ENCODE assay signal across 30 mouse cellular contexts in genomic region chrX:99280991-99281390, GRCm38 (mm10).
A peak's percentile ranks its signal among the peaks of the same experiment; 100 is the strongest.
DNase-seq lines count a peak whose midpoint lies in the region; ATAC-seq and TF ChIP-seq lines count a peak whose summit lies in the region.
"Had no signal": no experiment of that assay in that cellular context is flagged by ENCODE, and none has a peak within 500 bp of the region (broad histone marks: within the 10 kb centered on the region; RNA-seq: fewer than 3 reads in every experiment).

No protein-coding gene starts in this region.

- ATAC-seq in forebrain, embryonic 14.5 days: no peak
- peak; percentile 53 for ATAC-seq in kidney, embryonic 14.5 days (ENCODE audit: low FRiP score, low TSS enrichment)
- ATAC-seq in kidney, postnatal 0 days (replicated peaks; ENCODE audit: low FRiP score, low read depth): peak; percentile 25; the same call in 1 of the 2 replicates
- ATAC-seq: forebrain, embryonic 13.5 days; forebrain, postnatal 0 days; hindbrain, embryonic 16.5 days; Patski had no signal

- no peak overlapping the region for H3K9ac ChIP-seq in forebrain, embryonic 14.5 days (ENCODE audit: low read length)
- no peak overlapping the region for H3K9ac ChIP-seq in kidney, embryonic 14.5 days (ENCODE audit: low read depth, low read length)
- no peak overlapping the region for H3K9ac ChIP-seq in kidney, postnatal 0 days (ENCODE audit: low read depth, low read length)
- H3K9ac ChIP-seq: embryonic facial prominence, embryonic 13.5 days; forebrain, embryonic 13.5 days; forebrain, postnatal 0 days; heart, embryonic 12.5 days; heart, embryonic 15.5 days; hindbrain, embryonic 12.5 days had no signal

- H3K27me3 ChIP-seq in forebrain, embryonic 10.5 days (ENCODE audit: poor library complexity, severe bottlenecking): peaks cover 100% of the 10 kb centered on the region
- H3K27me3 ChIP-seq in forebrain, embryonic 14.5 days (replicated peaks; ENCODE audit: control insufficient read depth, insufficient read depth, low read length): peaks cover 2% of the 10 kb centered on the region; the same call in 1 of the 2 replicates
- H3K27me3 ChIP-seq in kidney, embryonic 14.5 days (ENCODE audit: control insufficient read depth, insufficient read depth, low read length): no peaks in the 10 kb centered on the region
- H3K27me3 ChIP-seq in kidney, postnatal 0 days (ENCODE audit: insufficient read depth, low read length): no peaks in the 10 kb centered on the region
- H3K27me3 ChIP-seq: CH12.LX, Patski had no signal

- DNase-seq in forebrain, embryonic 10.5 days (ENCODE audit: extremely low spot score, low spot score): no peak
- DNase-seq in forebrain, embryonic 14.5 days (ENCODE audit: low spot score): no peak
- no peak for DNase-seq in kidney, adult 11 months
- peak; percentile 52 for DNase-seq in kidney, postnatal 0 days (ENCODE audit: low spot score)
- no peak for DNase-seq in kidney, postnatal 10 days
- no peak for DNase-seq in thymus, postnatal 10 days (ENCODE audit: low spot score in 2 of 2)
- DNase-seq: adrenal gland, postnatal 10 days; adrenal gland, postnatal 36 days; B cell, adult 2 months; cerebellum, adult 18-20 months; cerebellum, adult 9-10 months; cerebellum, postnatal 14 days; forebrain, postnatal 0 days; gastrocnemius, adult 2 months; gastrocnemius, postnatal 14 days; heart, adult 11 months; heart, postnatal 10 days; heart, postnatal 4 days had no signal

- no peak for TF ChIP-seq CTCF in kidney, postnatal 0 days (IDR thresholded peaks at IDR 0.05; ENCODE audit: low read depth)

- no peaks in the 10 kb centered on the region for H3K9me3 ChIP-seq in forebrain, embryonic 10.5 days
- no peaks in the 10 kb centered on the region for H3K9me3 ChIP-seq in forebrain, embryonic 14.5 days (replicated peaks; ENCODE audit: control insufficient read depth, low read length)
- H3K9me3 ChIP-seq in kidney, embryonic 14.5 days (ENCODE audit: control insufficient read depth, low read length): no peaks in the 10 kb centered on the region
- no peaks in the 10 kb centered on the region for H3K9me3 ChIP-seq in kidney, postnatal 0 days (replicated peaks; ENCODE audit: low read length)
- H3K9me3 ChIP-seq: embryonic facial prominence, embryonic 10.5 days; embryonic facial prominence, embryonic 13.5 days; forebrain, embryonic 13.5 days; G1E; heart, embryonic 12.5 days; heart, embryonic 15.5 days; hindbrain, embryonic 12.5 days had no signal

- peak overlapping the region; percentile 53; the same call in 1 of the 2 replicates for H3K27ac ChIP-seq in forebrain, embryonic 10.5 days
- no peak overlapping the region for H3K27ac ChIP-seq in forebrain, embryonic 14.5 days (ENCODE audit: low read depth, low read length)
- no peak overlapping the region for H3K27ac ChIP-seq in kidney, embryonic 14.5 days (ENCODE audit: low read depth, low read length)
- peak overlapping the region; percentile 19; the same call in 1 of the 2 replicates for H3K27ac ChIP-seq in kidney, postnatal 0 days
- H3K27ac ChIP-seq: embryonic facial prominence, embryonic 10.5 days; embryonic facial prominence, embryonic 13.5 days; forebrain, embryonic 13.5 days; gastrocnemius, adult 2 months; heart, embryonic 15.5 days; hindbrain, embryonic 12.5 days had no signal

- 79% methylated on average over 5 of the region's 5 CpGs for WGBS in forebrain, embryonic 10.5 days
- WGBS in forebrain, embryonic 14.5 days: 72% methylated on average over 5 of the region's 5 CpGs
- 47% methylated on average over 5 of the region's 5 CpGs for WGBS in kidney, embryonic 14.5 days
- WGBS in kidney, postnatal 0 days: 47% methylated on average over 5 of the region's 5 CpGs

- H3K4me3 ChIP-seq in forebrain, embryonic 10.5 days: no peak overlapping the region
- no peak overlapping the region for H3K4me3 ChIP-seq in forebrain, embryonic 14.5 days (ENCODE audit: low read depth, low read length)
- no peak overlapping the region for H3K4me3 ChIP-seq in kidney, embryonic 14.5 days (ENCODE audit: low read length)
- H3K4me3 ChIP-seq in kidney, postnatal 0 days (replicated peaks; ENCODE audit: low read depth, low read length): no peak overlapping the region
- H3K4me3 ChIP-seq: embryonic facial prominence, embryonic 10.5 days; embryonic facial prominence, embryonic 13.5 days; erythroblast, embryonic 14.5 days; forebrain, embryonic 13.5 days; gastrocnemius, adult 2 months; heart, embryonic 12.5 days; heart, embryonic 15.5 days; hindbrain, embryonic 12.5 days had no signal

- H3K4me1 ChIP-seq in forebrain, embryonic 10.5 days: peaks cover 25% of the 10 kb centered on the region
- no peaks in the 10 kb centered on the region for H3K4me1 ChIP-seq in forebrain, embryonic 14.5 days (ENCODE audit: control insufficient read depth, insufficient read depth, low read length)
- peaks cover 21% of the 10 kb centered on the region for H3K4me1 ChIP-seq in kidney, embryonic 14.5 days (ENCODE audit: control insufficient read depth, insufficient read depth, low read length)
- H3K4me1 ChIP-seq in kidney, postnatal 0 days (replicated peaks; ENCODE audit: insufficient read depth, low read length): peaks cover 14% of the 10 kb centered on the region; the same call in 1 of the 2 replicates

- no peaks in the 10 kb centered on the region for H3K36me3 ChIP-seq in forebrain, embryonic 10.5 days (replicated peaks)
- no peaks in the 10 kb centered on the region for H3K36me3 ChIP-seq in forebrain, embryonic 14.5 days (ENCODE audit: control insufficient read depth, insufficient read depth, low read length)
- H3K36me3 ChIP-seq in kidney, embryonic 14.5 days (ENCODE audit: control insufficient read depth, insufficient read depth, low read length): no peaks in the 10 kb centered on the region
- H3K36me3 ChIP-seq in kidney, postnatal 0 days (ENCODE audit: insufficient read depth, low read length): no peaks in the 10 kb centered on the region
- H3K36me3 ChIP-seq: embryonic facial prominence, embryonic 10.5 days; embryonic facial prominence, embryonic 13.5 days; G1E; heart, embryonic 12.5 days; heart, embryonic 15.5 days; hindbrain, embryonic 12.5 days had no signal

- no peak overlapping the region for H3K4me2 ChIP-seq in forebrain, embryonic 14.5 days (ENCODE audit: low read length)
- no peak overlapping the region for H3K4me2 ChIP-seq in kidney, embryonic 14.5 days (replicated peaks; ENCODE audit: low read depth, low read length)
- no peak overlapping the region for H3K4me2 ChIP-seq in kidney, postnatal 0 days (ENCODE audit: low read length)
- H3K4me2 ChIP-seq: embryonic facial prominence, embryonic 13.5 days; forebrain, embryonic 13.5 days; heart, embryonic 12.5 days; heart, embryonic 15.5 days; hindbrain, embryonic 12.5 days had no signal

Comparison
In these comparisons a context has a peak if more than half of its experiments do, and no peak if none do; other contexts are left out.
1. H3K27ac ChIP-seq: peak in forebrain, embryonic 10.5 days (single experiment) and kidney, postnatal 0 days (single experiment); none in forebrain, embryonic 14.5 days (single experiment) and kidney, embryonic 14.5 days (single experiment).